Mouse (Mus musculus) urinary bladder, adult 2 months (tissue): ENCODE results near the gene Bet1l. TPM values are rescaled to one million over a fixed set of nuclear protein-coding genes. Genes with fewer than 3 reads are reported as not detected.

ENCODE experiments used
- DNase-seq: peaks from one replicate; pipeline ENCODE4 v3.0.0; 2022; ENCODE audit warnings: low spot score
- polyA plus RNA-seq: library from polyadenylated mRNA; depleted of rRNA; stranded (reverse); fragments of >200 nt; gene quantifications from 2 replicates; pipeline ENCODE4 v1.2.3, GENCODE M21; 2012

Gene Bet1l
- polyA plus RNA-seq, 1 experiment, result 46.2 TPM

DNA sequence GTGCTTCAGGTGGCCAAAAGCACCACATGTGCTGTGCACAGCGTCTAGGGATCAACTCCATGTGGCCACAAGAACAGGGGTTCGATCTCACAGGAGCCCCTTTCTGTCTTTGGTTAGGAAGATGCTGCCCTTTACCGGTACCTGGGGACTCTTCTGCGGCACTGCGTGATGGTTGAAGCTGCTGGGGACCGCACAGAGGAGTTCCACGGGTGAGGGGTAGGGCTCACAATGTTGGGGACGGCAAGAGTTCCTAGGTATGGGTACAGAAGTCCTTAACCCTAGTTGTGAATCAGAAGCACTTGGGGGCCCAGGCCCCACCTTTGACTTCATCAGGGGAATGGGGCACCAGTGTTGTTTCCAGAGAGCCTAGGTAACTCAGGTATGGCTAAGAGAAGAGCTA, 1.4 kb upstream of the Bet1l start:
- DNase-seq, result no peak

- peak; percentile 91 for DNase-seq
Measured at GRCm38 (mm10) chr7:140856785-140857549, 410 bp downstream of the Bet1l start, which contains the start of gene Ric8a. TSS of gene Ric8a (plus strand) at chr7:140856957.

DNA sequence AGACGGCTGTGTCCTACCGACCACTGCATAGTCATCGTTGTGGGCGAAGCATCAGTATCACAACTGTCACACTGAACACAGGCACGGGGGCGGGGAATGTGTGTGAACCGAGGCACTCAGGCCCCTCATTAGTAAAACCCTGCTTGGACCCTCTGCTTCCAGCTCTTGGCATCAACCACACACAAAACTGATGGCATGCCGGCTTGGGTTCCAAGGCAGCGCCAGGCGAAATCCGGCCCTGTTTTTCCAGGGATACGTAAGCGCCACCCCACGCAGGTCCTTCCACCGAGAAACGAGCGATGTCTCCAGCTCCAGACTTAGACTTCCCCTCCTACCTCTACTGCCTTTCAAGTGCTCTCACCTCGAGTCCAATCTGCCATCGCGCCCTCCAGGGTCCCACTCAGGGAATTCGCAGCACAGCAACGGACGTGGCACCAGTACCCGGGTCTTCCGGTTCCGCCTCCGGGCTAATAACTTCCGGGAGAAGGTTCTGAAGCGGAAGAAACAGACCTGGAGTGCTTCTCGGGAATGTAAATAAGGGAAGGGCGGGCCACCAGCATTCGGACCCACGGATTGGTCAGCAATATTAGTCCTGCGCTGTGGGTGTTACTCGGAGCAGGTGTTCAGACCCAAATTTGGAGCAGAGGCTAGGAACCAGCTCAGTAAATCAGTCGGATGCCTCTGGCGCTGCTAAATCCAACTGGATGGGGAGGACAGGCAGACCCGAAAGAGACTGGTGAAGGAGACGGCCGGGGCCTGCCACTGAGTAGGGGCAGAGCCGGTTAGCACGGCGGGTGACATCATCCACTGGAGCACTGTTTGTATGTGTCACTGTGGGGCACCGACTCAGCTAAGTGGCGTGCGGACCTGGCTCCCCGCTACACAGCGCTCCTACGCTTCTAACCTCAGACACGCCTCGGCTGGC, 1.3 kb downstream of the Bet1l start, which contains the start of gene Gm45785:
TSS of gene Gm45785 (minus strand) at position 472 of the 925 bp plus-strand sequence.
- DNase-seq, result peak; percentile 78

DNA sequence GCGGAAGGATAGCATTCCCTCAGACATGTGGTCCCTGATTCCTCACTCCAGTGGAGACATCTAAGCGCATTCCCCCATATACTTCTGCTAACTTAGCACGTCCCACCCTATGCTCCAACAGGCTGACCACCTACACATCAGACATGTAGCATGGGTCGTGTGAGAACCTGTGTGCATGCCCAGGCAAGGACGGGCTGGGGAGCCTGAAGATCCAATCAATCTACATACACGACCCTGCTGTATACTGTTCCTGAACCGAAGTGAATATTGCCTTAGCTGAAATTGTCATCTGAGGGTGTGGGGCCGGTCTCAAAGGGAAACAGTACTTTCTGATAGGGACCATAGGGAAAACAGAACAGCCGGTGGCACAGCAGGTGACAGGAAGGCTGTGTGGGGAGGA, 2.2 kb downstream of the Bet1l start:
- DNase-seq, result no peak

- no peak for DNase-seq
Measured at GRCm38 (mm10) chr7:140854483-140854882, 2.9 kb downstream of the Bet1l start.

GRCm38 (mm10) chr7:140853386-140853785, 4.0 kb downstream of the Bet1l start:
- DNase-seq, result no peak

DNA sequence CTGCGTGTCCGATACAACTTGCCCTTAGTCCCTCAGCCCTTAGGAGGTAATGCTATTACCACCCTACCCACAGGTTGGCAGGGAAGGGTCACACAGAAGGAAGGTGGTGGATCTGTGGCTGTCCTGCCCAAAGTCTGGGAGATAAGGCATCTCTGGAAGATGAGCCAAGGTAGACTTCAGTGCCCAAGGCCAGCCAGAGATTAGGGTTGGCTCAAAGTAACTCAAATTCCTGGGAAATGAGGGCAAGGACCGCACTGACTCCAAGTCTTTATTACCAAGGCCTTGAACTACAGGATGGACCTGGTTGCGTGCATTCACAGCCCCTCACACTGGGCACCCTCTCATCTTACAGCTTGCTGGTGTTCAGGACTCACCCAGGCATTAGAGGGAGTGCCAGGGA, 5.5 kb downstream of the Bet1l start:
- no peak for DNase-seq

DNA sequence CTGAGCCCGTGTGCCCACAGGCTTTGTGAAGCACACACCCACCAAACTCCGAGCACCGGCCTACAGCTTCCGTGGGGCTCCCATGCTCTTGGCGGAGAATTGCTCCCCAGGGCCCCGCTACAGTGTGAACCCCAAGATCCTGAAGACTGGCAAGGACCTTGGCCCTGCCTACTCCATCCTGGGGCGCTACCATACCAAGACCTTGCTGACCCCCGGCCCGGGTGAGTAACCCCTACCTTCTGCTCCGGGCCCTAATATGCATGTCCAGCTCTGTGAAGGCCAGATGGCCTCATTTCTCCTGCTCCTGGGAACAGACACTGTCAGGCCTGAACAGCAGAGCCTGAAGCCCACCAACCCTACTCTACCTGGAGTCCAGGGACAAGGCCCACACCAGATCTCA, 8.8 kb downstream of the Bet1l start:
- no peak for DNase-seq

GRCm38 (mm10) chr7:140847755-140848580, 9.4 kb downstream of the Bet1l start, which contains the start of gene Odf3:
TSS of gene Odf3 (plus strand) at chr7:140847805.
- DNase-seq, result no peak

GRCm38 (mm10) chr7:140846676-140847075, 10.7 kb downstream of the Bet1l start:
- DNase-seq, result no peak

- DNase-seq, result no peak
Measured at GRCm38 (mm10) chr7:140845683-140846082, 11.7 kb downstream of the Bet1l start.

GRCm38 (mm10) chr7:140844905-140845665, 12.3 kb downstream of the Bet1l start, which contains the start of gene Scgb1c1:
TSS of gene Scgb1c1 (plus strand) at chr7:140845547.
- peak; percentile 77 for DNase-seq

DNA sequence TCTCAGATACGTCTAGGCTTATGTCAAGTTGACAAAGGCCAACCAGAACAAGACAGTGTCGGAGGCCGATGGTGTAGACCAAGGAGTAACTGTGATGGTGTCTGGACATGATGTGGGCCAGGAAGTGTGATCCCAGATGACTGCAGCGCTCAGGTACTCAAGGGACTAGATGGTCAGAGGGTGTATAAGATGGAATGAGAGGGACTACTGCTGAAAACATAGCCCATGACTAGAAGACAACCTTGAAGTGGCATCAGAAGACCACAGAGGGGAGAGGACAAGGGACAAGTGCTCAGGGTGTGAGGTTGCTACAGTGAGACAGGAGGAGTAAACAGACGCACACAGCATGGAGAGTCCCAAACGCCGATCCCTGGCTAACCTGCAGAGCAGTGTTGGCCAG, 13.6 kb downstream of the Bet1l start:
- peak; percentile 17 for DNase-seq

DNA sequence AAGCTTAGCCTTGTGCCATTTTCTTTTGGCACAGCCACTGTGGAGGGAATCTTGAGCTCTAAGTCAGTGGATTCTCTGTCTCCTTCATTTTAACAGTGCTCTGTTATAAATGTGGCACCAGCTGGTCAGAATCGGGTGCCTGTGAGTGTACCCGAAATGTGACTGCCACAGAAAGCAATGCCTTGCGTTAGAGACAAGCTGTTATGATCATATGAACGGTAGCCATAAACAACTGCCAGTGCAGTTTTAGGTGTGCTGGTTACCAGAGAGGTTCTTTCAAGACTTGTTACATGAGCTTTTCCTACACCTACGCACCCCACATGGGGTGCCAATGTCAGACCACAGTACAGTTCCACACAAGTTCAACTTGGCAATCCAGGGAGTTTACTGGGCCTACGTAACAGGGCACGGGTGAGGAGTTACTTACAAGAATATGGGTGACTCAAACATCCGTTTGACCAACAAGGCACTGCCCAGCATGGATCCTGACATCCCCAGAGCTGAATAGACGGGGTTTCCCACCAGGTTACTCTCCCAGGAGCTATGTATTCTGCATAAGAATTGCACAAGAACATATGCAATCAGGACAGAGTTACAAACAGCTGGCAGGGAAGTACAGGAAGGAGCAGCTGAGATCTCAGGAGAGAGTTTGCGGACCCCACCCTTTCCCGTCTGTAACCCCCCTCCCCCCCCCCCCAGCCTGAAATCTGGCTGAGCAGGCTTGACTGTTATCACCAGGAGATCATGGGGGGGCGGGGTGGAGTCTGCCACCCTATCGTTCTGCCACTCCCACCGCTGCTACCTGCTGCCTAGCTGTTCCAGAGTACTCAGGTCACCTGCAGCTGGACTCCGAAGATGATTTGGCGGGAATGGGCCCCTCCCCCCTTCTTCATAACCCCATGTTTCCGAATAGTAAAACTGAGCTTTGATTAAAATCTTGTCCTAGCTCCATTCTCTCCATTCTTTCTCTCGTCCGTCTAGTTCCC, 16.3 kb downstream of the Bet1l start:
- DNase-seq, result peak; percentile 19

DNA sequence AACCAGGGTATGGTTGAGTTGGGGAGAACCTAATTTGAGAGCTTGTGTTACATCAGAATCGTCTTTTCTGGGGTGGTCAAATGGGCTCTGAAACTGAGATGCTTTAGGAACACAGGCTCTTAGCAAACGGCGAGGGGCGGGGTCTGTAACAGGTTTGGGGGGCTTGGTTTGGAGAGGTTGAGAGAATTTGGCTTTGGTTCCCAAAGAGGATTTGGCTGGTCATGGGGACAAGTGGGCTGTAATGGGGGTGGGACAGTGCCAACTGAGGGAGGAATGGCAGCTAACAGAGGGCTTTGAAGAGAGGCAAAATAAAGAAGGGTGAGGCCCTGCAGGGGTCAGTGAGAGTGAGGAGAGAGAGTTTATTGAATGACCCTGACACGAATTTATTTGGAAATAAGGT, 17.8 kb downstream of the Bet1l start:
- peak; percentile 13 for DNase-seq

DNA sequence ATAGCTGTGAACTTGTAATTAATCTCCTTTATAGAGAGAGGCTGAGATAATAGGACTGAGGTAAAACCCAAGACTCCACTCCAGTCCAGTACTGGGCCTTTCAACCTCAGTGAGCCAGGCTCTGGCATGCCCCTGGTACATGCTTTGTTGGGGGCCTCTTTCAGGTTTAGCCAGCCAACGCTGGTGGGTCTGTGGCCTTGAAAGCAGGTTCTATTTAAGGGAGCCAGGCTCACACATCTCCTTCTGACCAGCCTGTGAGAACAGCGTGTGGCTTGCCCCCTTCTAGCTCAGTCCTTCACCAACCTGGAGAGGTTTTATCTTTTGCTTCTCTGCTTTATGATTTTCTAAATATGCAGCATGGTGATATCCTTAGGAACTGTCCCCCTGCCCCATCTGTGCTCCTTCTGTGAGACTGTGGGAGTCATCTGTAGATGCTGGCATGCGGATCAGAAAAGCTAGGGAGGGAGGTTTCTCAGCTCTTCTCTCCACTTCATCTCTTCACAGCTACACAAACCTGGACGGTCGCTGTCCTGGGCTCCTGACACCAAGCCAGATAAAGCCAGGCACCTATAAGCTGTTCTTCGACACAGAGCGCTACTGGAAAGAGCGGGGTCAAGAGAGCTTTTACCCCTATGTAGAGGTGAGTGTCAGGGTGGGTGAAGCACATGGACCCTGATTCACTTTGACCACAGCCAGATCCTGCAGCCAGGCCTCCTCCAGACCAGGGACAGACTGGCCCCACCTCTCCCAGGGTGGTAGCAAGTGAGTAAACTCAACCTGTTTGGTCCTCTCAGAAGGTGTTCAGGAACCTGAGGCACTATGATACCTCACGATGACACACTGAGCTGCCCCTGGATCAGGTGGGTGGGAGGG, 20.9 kb downstream of the Bet1l start:
- peak; percentile 16 for DNase-seq

DNA sequence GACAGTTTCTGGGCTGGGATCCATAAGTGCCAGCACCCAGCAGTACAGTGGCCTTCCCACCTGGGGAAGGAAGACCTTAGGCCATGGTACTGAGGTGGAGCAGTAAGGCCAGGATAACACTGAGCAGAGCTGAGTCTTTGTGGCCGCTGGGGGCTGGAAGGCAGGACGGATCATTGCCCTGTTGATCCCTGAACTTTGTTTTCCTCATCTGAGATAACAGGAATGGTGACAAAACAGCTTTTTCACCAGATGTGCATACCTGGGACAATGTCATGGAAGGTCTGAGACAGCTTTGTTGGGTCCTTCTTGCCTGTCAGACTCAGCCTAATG, 21.7 kb downstream of the Bet1l start:
- peak; percentile 15 for DNase-seq

DNA sequence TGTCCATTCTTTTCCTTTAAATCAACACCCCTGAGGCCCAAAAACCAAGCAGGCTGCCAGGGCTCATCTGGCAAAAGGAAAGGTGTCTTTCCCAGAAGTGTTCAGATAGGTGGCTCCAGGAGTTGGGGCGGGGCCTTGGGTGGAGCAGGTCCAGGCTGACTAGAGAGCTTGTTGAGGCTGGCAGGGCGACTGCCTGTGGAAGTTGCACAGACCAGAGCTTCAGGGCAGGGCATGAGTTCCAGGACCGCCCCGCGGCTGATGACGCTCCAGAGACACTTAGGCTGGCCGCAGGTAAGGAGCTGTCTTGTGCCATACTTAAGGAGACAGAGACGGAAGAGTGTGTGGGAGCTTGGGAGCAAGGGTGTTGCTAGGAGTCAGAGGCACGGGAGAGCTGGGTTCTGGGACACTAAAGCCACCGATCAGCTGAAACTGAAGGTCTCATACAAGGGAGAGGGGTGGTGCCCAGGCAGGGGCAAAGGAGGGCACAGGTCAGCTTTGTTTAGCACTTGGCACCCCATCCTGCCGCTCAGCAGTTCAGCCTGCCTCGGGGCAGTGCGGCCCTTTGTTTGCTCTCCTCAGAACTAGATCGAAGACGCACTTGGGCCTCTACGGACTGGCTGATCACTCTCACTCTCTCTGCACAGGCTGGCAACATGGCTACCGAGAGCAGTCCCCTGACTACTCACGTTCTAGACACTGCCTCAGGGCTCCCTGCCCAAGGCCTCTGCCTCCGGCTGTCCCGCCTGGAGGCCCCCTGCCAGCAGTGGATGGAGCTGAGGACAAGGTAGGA, 22.2 kb downstream of the Bet1l start, which contains the start of gene Urah:
TSS of gene Urah (plus strand) at position 51 of the 790 bp plus-strand sequence.
- DNase-seq, result peak; percentile 46
